Mouse (Mus musculus): ENCODE data around the gene Rps6kc1. TPM values are rescaled to one million over a fixed set of nuclear protein-coding genes. Genes with fewer than 3 reads are reported as not detected.

Gene Rps6kc1
- total and polyA plus RNA-seq, 3 experiments, result 7.8 to 18.0 (median 12.5) TPM

DNA sequence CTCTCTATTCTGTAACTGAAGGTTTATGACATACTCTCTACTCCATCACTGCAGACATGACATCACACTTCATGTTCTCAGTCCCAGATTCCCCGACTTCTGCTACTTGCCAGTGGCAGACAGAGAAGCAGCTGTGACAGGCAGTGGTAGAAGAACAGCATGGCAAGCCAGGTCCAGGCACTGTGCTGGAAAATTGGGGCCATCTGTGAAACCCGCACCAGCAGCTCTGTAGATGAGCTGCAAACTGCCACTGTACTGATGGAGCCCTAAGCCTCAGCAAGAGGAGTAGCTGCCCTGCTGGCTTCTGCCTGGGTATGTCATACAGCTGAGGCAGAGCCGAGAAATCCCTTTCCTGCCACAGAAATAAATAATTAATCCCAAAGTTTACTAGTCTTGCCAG, 236.1 kb downstream of the Rps6kc1 start:
- dilution Hi-C loops (cut with MboI; ENCODE audit: extremely low pct_ligation_motif_present, extremely low pct_unique_long_range_greater_than_20kb, low sequenced_read_pairs), result no loop called here
- no peaks in the 10 kb centered on the region for H3K9me3 ChIP-seq (replicated peaks; ENCODE audit: low read length)
- H3K79me2 ChIP-seq (replicated peaks; ENCODE audit: control insufficient read depth, extremely low read depth, insufficient read depth, poor library complexity, severe bottlenecking), result no peaks in the 10 kb centered on the region
- no peaks in the 10 kb centered on the region for H3K36me3 ChIP-seq (replicated peaks in 1 of 2; ENCODE audit: control insufficient read depth in 1 of 2, insufficient read depth in 1 of 2, low read length in 1 of 2)
- H3K27me3 ChIP-seq (replicated peaks), result no peaks in the 10 kb centered on the region
- no peak overlapping the region for H3K9ac ChIP-seq (ENCODE audit: insufficient read depth, low read depth)
- no peak overlapping the region for H3K27ac ChIP-seq (ENCODE audit: insufficient read depth, low read depth)
- in situ Hi-C loops (cut with MboI; ENCODE audit: low pct_ligation_motif_present, low pct_unique_long_range_greater_than_20kb, low sequenced_read_pairs), result no loop called here
- TF ChIP-seq HCFC1 (IDR thresholded peaks at IDR 0.05; ENCODE audit: low read depth, low read length), result no peak
- no peak for TF ChIP-seq TCF12 (IDR thresholded peaks at IDR 0.05; ENCODE audit: low read depth, low read length)
- TF ChIP-seq SMC3 (IDR thresholded peaks at IDR 0.05; ENCODE audit: low read depth, low read length), result no peak
- TF ChIP-seq JUND (conservative IDR thresholded peaks at IDR 0.05; ENCODE audit: low read depth, low read length), result no peak
- no peak for TF ChIP-seq MYC (IDR thresholded peaks at IDR 0.05; ENCODE audit: low read depth, low read length)
- no peak for TF ChIP-seq USF2 (conservative IDR thresholded peaks at IDR 0.05; ENCODE audit: low read depth, low read length)
- no peak for TF ChIP-seq ZNF384 (IDR thresholded peaks at IDR 0.05; ENCODE audit: low read depth, low read length)
- no peak for TF ChIP-seq MXI1 (IDR thresholded peaks at IDR 0.05; ENCODE audit: low read depth, low read length)
- no peak for TF ChIP-seq GABPA (IDR thresholded peaks at IDR 0.05; ENCODE audit: insufficient replicate concordance, low read depth, low read length)
- no peak for TF ChIP-seq CHD1 (IDR thresholded peaks at IDR 0.05; ENCODE audit: low read depth, low read length)
- TF ChIP-seq KAT2A (IDR thresholded peaks at IDR 0.05; ENCODE audit: insufficient replicate concordance, low read length), result no peak
- TF ChIP-seq ETS1 (conservative IDR thresholded peaks at IDR 0.05; ENCODE audit: low read depth, low read length), result no peak
- TF ChIP-seq EP300 (IDR thresholded peaks at IDR 0.05; ENCODE audit: low read length), result no peak
- TF ChIP-seq ELF1 (IDR thresholded peaks at IDR 0.05; ENCODE audit: low read depth, low read length), result no peak
- TF ChIP-seq RCOR1 (conservative IDR thresholded peaks at IDR 0.05; ENCODE audit: low read depth, low read length), result no peak
- no peak overlapping the region for H3K4me2 ChIP-seq (ENCODE audit: insufficient read depth, low read depth, poor library complexity, severe bottlenecking)
- H3K4me1 ChIP-seq (ENCODE audit: control insufficient read depth in 1 of 2, insufficient read depth in 2 of 2), result no peaks in the 10 kb centered on the region
- DNase-seq (ENCODE audit: extremely low read depth), result no peak
- no peak overlapping the region for H3K4me3 ChIP-seq (replicated peaks in 1 of 3; ENCODE audit: low read depth in 2 of 3, low read length in 2 of 3, poor library complexity in 1 of 3)

DNA sequence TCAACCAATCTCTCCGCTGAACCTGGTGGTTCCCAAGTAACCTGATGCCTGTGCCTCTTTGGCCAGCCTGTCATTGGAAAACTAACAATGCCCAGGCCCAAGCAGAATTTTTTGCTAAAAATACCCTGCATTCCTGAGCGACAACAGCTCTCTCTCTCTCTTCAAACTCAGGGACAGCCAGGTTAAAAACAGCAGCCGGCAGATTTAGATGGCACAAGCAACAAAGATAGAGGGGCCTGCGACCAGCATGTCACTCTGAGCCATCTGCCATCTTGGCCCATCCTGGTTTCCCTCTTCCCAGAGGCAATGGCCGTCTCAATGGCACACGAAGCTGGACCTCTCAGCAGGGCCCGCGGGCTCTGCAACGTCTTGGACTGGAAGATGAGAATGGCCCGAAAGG, 242.5 kb downstream of the Rps6kc1 start:
- H3K79me2 ChIP-seq (replicated peaks; ENCODE audit: control insufficient read depth, extremely low read depth, insufficient read depth, poor library complexity, severe bottlenecking), result no peaks in the 10 kb centered on the region
- in situ Hi-C loops (cut with MboI; ENCODE audit: low pct_ligation_motif_present, low pct_unique_long_range_greater_than_20kb, low sequenced_read_pairs) (no loop called here), dilution Hi-C loops (cut with MboI; ENCODE audit: extremely low pct_ligation_motif_present, extremely low pct_unique_long_range_greater_than_20kb, low sequenced_read_pairs) (no loop called here)
- DNase-seq (ENCODE audit: extremely low read depth), result no peak
- no peaks in the 10 kb centered on the region for H3K27me3 ChIP-seq (replicated peaks)
- no peak overlapping the region for H3K27ac ChIP-seq (ENCODE audit: insufficient read depth, low read depth)
- H3K9me3 ChIP-seq (replicated peaks; ENCODE audit: low read length), result no peaks in the 10 kb centered on the region
- no peak overlapping the region for H3K4me3 ChIP-seq (replicated peaks in 1 of 3; ENCODE audit: low read depth in 2 of 3, low read length in 2 of 3, poor library complexity in 1 of 3)
- no peaks in the 10 kb centered on the region for H3K36me3 ChIP-seq (replicated peaks in 1 of 2; ENCODE audit: control insufficient read depth in 1 of 2, insufficient read depth in 1 of 2, low read length in 1 of 2)
- peaks cover 1 to 19% of the 10 kb centered on the region in 2 experiments for H3K4me1 ChIP-seq (ENCODE audit: control insufficient read depth in 1 of 2, insufficient read depth in 2 of 2)
- no peak overlapping the region for H3K4me2 ChIP-seq (ENCODE audit: insufficient read depth, low read depth, poor library complexity, severe bottlenecking)
- H3K9ac ChIP-seq (ENCODE audit: insufficient read depth, low read depth), result no peak overlapping the region
- no peak for TF ChIP-seq ZMIZ1 (IDR thresholded peaks at IDR 0.05; ENCODE audit: low read depth, low read length)
- no peak for TF ChIP-seq MXI1 (IDR thresholded peaks at IDR 0.05; ENCODE audit: low read depth, low read length)
- TF ChIP-seq SMC3 (IDR thresholded peaks at IDR 0.05; ENCODE audit: low read depth, low read length), result no peak
- TF ChIP-seq PAX5 (IDR thresholded peaks at IDR 0.05; ENCODE audit: low read length), result no peak
- no peak for TF ChIP-seq USF1 (IDR thresholded peaks at IDR 0.05; ENCODE audit: low read depth, low read length)
- no peak for TF ChIP-seq E2F4 (IDR thresholded peaks at IDR 0.05; ENCODE audit: insufficient replicate concordance, low read depth, low read length)
- no peak for TF ChIP-seq ELF1 (IDR thresholded peaks at IDR 0.05; ENCODE audit: low read depth, low read length)
- no peak for TF ChIP-seq TBP (conservative IDR thresholded peaks at IDR 0.05; ENCODE audit: low read depth, low read length)
- TF ChIP-seq ZKSCAN1 (IDR thresholded peaks at IDR 0.05; ENCODE audit: borderline replicate concordance, low read depth, low read length), result no peak
- TF ChIP-seq EP300 (IDR thresholded peaks at IDR 0.05; ENCODE audit: low read length), result no peak
- TF ChIP-seq ETS1 (conservative IDR thresholded peaks at IDR 0.05; ENCODE audit: low read depth, low read length), result no peak
- TF ChIP-seq BHLHE40 (IDR thresholded peaks at IDR 0.05; ENCODE audit: low read depth, low read length), result no peak
- no peak for TF ChIP-seq MAX (IDR thresholded peaks at IDR 0.05; ENCODE audit: low read length)
- TF ChIP-seq SIN3A (IDR thresholded peaks at IDR 0.05; ENCODE audit: low read length), result no peak
- no peak for TF ChIP-seq MEF2A (IDR thresholded peaks at IDR 0.05; ENCODE audit: borderline replicate concordance, low read depth, low read length)
- no peak for TF ChIP-seq MAZ (IDR thresholded peaks at IDR 0.05; ENCODE audit: low read depth, low read length)
- no peak for TF ChIP-seq KAT2A (IDR thresholded peaks at IDR 0.05; ENCODE audit: insufficient replicate concordance, low read length)
- no peak for TF ChIP-seq POLR2A (IDR thresholded peaks at IDR 0.05; ENCODE audit: low read depth, low read length)

All from CH12.LX (cell line).